Mouse (Mus musculus): ENCODE measurements at regions not wholly inside any gene's neighbourhood (a gene's known extent, or its start where the extent isn't known, plus 50 kb on each side); places are given as distances from the start of the nearest gene placed in this dataset.

- Histone ChIP-seq H3K9me3 (replicated peaks; ENCODE audit: control insufficient read depth, low read length, poor library complexity, severe bottlenecking) (no peaks in the 10 kb centered on the region), H3K4me1 (ENCODE audit: control insufficient read depth, insufficient read depth, low read length) (no peaks in the 10 kb centered on the region), H3K36me3 (ENCODE audit: control insufficient read depth, insufficient read depth, low read length) (no peaks in the 10 kb centered on the region), H3K27me3 (ENCODE audit: control insufficient read depth, insufficient read depth, low read depth, low read length) (no peaks in the 10 kb centered on the region), H3K27ac (ENCODE audit: low read length) (no peak overlapping the region), H3K4me3 (ENCODE audit: low read depth, low read length) (no peak overlapping the region), H3K4me2 (ENCODE audit: low read length) (no peak overlapping the region), H3K9ac (ENCODE audit: low read depth, low read length) (no peak overlapping the region)
- 89% methylated on average over 6 of the region's 6 CpGs for WGBS
- no peak for ATAC-seq
Measured at GRCm38 (mm10) chr10:30002950-30003636, 197.3 kb downstream of the Cenpw start.

GRCm38 (mm10) chr10:30000836-30001235 lies 199.5 kb downstream of the Cenpw start:
- Histone ChIP-seq H3K9me3 (replicated peaks; ENCODE audit: control insufficient read depth, low read length, poor library complexity, severe bottlenecking) (no peaks in the 10 kb centered on the region), H3K4me3 (ENCODE audit: low read depth, low read length) (no peak overlapping the region), H3K4me2 (ENCODE audit: low read length) (no peak overlapping the region), H3K4me1 (ENCODE audit: control insufficient read depth, insufficient read depth, low read length) (no peaks in the 10 kb centered on the region), H3K27ac (ENCODE audit: low read length) (no peak overlapping the region), H3K27me3 (ENCODE audit: control insufficient read depth, insufficient read depth, low read depth, low read length) (no peaks in the 10 kb centered on the region), H3K9ac (ENCODE audit: low read depth, low read length) (no peak overlapping the region), H3K36me3 (ENCODE audit: control insufficient read depth, insufficient read depth, low read length) (no peaks in the 10 kb centered on the region)
- ATAC-seq, result no peak
- WGBS, result 84% methylated on average over 2 of the region's 2 CpGs

GRCm38 (mm10) chr10:29981539-29981938 lies 218.8 kb downstream of the Cenpw start:
- H3K4me3 ChIP-seq (ENCODE audit: low read depth, low read length), result no peak overlapping the region
- H3K27ac ChIP-seq (ENCODE audit: low read length), result no peak overlapping the region
- H3K36me3 ChIP-seq (ENCODE audit: control insufficient read depth, insufficient read depth, low read length), result no peaks in the 10 kb centered on the region
- ATAC-seq, result no peak
- H3K4me1 ChIP-seq (ENCODE audit: control insufficient read depth, insufficient read depth, low read length), result no peaks in the 10 kb centered on the region
- no peak overlapping the region for H3K4me2 ChIP-seq (ENCODE audit: low read length)
- no peaks in the 10 kb centered on the region for H3K9me3 ChIP-seq (replicated peaks; ENCODE audit: control insufficient read depth, low read length, poor library complexity, severe bottlenecking)
- 82% methylated on average over 2 of the region's 2 CpGs for WGBS
- H3K9ac ChIP-seq (ENCODE audit: low read depth, low read length), result no peak overlapping the region
- no peaks in the 10 kb centered on the region for H3K27me3 ChIP-seq (ENCODE audit: control insufficient read depth, insufficient read depth, low read depth, low read length)
